Mouse (Mus musculus) CD4-positive, CD25-positive, alpha-beta regulatory T cell, adult 9 weeks (primary cell): ENCODE data around the gene Gpr142. TPM values are rescaled to one million over a fixed set of nuclear protein-coding genes. Genes with fewer than 3 reads are reported as not detected.

Experiments
- polyA plus RNA-seq: library from polyadenylated mRNA; unstranded; fragments of 100-300 nt; shearing (Covaris generic); gene quantifications from one replicate; pipeline ENCODE4 v1.2.1, GENCODE M21; 2017

Gene Gpr142
- not detected for polyA plus RNA-seq

GRCm38 (mm10) chr11:114798624-114799023 is at the start of gene Gpr142:
TSS of gene Gpr142 (plus strand) at chr11:114798924.

DNA sequence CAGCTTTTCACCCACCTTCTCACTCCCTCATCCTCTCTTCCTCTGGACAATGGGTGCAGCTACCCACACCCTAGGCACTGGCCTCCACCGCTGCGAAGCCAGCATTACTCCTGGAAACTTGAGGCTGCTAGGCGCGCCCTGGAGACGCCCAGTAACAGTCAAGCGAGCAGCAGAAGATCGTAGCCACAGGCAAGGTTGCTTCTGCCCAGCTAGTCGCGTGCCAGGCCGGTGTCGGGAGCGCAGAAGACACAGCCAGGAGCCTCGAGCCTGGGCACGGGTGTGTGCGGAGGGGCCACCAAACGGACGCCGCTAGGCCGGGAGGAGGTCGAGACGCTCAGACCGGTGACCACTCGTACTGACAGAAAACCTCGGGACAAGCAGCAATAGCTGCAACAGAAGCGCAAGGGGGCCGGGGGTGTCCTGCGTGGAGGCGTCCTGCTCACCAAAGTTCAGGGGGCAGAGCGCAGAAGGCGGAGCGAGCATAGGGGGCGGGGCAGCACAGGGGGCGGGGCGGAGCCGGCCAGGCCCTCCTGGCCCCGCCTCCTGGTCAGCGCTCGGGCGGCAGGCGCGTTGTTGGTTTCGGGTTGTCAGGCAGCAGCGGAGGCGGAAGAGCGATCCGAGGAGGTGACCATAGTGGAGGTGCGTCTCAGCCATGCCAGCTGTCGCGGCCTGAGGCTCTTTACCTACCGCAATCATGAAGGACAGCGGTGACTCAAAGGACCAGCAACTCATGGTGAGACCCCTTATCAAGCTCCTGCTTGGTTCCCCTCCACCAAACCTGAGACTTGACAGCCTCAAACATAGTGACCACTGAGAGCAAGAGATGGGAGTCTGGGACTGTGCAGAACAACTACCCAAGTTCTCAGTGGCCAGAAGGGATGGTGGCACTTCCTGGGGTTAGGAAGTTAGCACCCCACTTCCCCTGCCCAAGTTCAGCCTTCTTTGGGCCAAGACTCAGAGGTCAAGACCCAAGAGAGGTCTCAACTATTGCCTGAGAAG is 33.6 kb upstream of the Gpr142 start, which contains the start of gene Kif19a:
Gene Kif19a, plus strand, starts transcription at position 569 of the 999 bp plus-strand sequence.

GRCm38 (mm10) chr11:114795848-114796322 is 2.8 kb upstream of the Gpr142 start, which contains the start of gene Btbd17:
TSS of gene Btbd17 (minus strand) at chr11:114795945.

DNA sequence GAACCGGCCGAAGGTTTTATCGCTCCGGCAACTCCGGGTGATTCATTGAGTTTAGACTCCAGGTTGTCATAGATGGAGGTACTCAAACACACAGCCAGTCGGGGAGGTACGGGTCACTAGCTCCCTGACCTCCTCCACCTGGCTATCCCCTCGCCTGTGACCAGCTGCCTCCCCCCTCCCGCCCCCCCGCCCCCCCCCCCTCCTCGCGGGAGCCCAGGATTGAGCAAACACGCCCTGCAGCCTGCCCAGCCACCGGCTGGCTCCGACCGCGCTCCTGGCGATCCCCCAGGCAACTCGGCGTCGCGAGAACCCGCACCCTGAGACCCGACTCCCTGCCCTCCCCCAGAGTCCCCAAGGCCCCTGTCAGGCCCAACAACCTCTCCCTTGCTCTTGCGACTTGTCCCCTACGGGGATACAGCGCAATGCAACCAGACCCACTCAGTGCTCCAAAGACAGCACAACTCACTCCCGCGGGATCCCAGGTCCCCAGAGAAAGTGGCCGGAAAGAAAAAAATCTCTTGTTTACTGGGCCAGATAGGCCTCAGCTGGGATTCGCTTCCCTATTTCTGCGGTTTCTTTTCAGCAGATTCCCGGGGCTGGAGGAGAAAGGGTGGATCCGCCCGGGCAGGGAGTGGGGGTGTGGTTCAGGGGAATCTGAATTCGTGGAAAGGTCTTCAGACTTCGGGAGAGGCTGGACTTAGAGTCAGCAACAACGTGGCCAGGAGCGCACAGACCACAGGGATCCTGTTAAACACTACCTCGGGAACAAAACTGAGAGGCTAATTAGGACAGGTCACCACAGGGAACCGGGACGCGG is 51.9 kb downstream of the Gpr142 start, which contains the start of gene Gprc5c:
Gene Gprc5c, plus strand, starts transcription at position 701 of the 817 bp plus-strand sequence.

Other genes with a start within 250 kb of the Gpr142 start
- gene Rpl38, start 130.4 kb upstream of the Gpr142 start, polyA plus RNA-seq, result 722 TPM
- 2.2 TPM for gene Ttyh2, start 123.5 kb upstream of the Gpr142 start, polyA plus RNA-seq
- not detected for gene Dnaic2, start 71.5 kb upstream of the Gpr142 start, polyA plus RNA-seq
- 0.25 TPM for gene Kif19a, start 33.5 kb upstream of the Gpr142 start, polyA plus RNA-seq
- not detected for gene Btbd17, start 3.0 kb upstream of the Gpr142 start, polyA plus RNA-seq
- 0.21 TPM for gene Gprc5c, start 52.2 kb downstream of the Gpr142 start, polyA plus RNA-seq
- 0.41 TPM for gene Cd300a, start 91.1 kb downstream of the Gpr142 start, polyA plus RNA-seq
- gene Cd300lb, start 135.5 kb downstream of the Gpr142 start, polyA plus RNA-seq, result not detected
- not detected for gene Cd300c, start 170.2 kb downstream of the Gpr142 start, polyA plus RNA-seq
- not detected for gene Cd300ld, start 191.0 kb downstream of the Gpr142 start, polyA plus RNA-seq
- 0.30 TPM for gene Cd300c2, start 203.0 kb downstream of the Gpr142 start, polyA plus RNA-seq
- not detected for gene Cd300ld2, start 217.3 kb downstream of the Gpr142 start, polyA plus RNA-seq
- gene Cd300ld4, start 228.1 kb downstream of the Gpr142 start, polyA plus RNA-seq, result not detected
- gene Cd300ld5, start 238.8 kb downstream of the Gpr142 start, polyA plus RNA-seq, result not detected
- not detected for gene Cd300ld3, start 249.5 kb downstream of the Gpr142 start, polyA plus RNA-seq